Mouse (Mus musculus): ENCODE results near the gene Gm21988.

Gm21988 gene

DNA sequence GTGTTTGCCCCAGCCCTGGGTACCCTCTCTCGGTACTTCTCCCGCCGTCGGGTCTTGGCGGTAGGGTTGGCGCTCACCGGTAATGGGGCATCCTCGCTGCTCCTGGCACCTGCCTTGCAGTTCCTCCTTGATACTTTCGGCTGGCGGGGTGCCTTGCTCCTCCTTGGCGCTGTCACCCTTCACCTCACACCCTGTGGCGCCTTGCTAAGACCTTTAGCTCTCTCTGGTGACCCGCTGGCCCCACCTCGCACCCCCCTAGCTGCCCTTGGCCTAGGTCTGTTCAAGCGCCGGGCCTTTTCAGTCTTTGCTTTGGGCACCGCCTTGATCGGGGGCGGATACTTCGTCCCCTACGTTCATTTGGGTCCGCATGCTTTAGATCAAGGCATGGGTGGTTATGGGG is 24.3 kb downstream of the Gm21988 start:
- DNase-seq: peak; percentile 71

DNA sequence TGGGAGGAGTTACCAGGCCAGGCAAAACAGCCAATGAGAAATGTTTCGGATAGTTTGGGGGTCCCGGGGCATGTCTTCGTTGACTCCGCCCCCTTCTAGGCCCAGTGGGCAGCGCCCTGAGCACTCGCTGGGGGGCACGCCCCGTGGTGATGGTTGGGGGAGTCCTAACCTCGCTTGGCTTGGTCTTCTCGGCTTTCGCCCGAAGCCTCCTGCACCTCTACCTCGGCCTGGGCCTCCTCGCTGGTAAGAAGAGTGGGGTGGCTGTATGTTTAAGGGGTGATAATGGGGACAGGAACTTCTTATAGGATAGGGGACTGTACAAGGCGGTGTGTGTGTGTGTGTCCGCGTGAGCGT is 24.8 kb downstream of the Gm21988 start:
- DNase-seq: no peak

DNA sequence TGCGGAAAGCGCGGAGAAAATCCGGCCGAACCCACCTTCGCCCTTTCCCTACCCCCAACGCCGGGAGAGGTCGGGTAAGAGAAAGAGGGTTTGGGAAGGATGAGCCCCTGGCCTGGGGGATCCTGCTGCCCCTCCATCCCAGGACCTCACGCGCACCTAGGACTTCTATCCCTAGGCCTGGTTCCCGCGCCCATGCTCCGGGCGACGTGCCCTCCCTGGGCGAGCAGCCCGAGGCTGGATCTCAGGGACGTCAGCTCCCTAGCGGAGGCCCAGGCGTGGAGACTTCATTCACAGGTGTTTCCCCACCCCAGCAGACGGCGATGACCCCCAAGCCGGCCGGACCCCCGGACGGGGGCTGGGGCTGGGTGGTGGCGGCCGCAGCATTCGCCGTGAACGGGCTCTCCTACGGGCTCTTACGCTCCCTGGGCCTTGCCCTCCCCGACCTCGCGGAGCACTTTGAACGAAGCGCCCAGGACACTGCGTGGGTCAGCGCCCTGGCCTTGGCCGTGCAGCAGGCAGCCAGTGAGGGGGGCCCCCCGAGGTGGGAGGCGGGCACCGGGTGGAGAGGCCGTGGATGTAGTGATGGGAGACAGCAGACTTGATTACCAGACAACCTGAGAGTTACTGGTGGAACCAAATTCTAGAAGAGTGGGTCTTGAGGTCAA is 25.3 kb downstream of the Gm21988 start:
- peak; percentile 79 for DNase-seq

DNA sequence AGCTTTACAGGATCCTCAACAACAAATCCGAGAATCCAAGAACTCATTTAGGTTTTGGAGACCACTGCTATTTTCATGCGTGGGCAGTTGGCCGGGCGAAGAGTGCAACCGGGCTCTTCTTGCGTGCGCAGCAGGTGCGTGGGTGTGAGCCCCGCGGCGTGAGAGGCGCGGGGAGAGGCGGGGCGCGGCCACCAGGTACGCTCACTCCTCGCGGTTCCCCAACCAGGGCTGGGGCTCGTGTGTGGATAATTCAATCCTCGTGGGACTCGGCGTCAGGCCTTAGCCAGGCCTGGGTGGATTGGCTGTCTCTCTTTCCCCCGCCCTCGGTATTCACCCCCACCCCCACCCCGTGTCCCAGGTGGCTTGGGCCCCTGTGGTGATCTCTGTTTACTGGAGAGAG is 25.9 kb downstream of the Gm21988 start:
- DNase-seq: peak; percentile 83

DNA sequence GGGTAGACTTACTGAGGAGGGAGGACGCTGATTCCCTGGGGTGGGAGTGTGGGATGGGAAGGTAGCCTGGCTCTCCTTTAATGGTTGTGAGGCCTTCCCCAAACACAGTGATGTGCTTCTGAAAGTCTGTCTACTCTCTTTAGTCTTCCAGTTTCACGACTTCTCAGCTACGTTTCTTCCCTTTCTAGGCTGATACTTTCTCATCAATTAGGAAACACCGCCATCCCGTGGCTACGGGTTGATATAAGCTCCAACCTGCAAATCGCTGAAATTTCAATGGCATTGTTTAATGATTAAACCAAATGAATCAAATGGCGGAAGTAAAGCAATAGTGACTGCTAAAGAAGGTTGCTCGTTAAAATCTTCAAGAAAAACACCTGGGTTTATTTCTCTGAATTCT is 26.7 kb downstream of the Gm21988 start:
- DNase-seq: peak; percentile 87

DNA sequence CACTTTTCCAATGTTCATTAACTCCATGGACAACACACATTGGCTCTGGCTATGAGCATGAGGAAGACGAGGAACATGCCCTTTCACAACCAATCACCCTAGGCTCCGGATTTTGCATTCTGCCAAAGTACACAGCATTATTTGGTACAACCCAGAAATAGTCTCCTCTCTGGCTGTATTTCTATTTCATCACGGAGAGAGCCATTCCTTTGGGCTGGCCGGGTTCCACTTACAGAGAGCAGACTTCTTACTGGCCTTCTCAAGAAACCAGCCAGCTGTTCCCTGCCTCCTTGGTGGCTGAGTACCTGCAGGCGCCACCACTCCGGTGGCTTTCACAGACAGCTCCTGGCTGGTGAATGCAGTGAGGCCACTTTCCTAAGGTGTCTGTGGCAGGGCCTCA is 27.2 kb downstream of the Gm21988 start, which contains the start of gene Slc16a11:
Slc16a11 (plus strand) TSS at position 330 of the 400 bp plus-strand sequence.
- DNase-seq: peak; percentile 58

DNA sequence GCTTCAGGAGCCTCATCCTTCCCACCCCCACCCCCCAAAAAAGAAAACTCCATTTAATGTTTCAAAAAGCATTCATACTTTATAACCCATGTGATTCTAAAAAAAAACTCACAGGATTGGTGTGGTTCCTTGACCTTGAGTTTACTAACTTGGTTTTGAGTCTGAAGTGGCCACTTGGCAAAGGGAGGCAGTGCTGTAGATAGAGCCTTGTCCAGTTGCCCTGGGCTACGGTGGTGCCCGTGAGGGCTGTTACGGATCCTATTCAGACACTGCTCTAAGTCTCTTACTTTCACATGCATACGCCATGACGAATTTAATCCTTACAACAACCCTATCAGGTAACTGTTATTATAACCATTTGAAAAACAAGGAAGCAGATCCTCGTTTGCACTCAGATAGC is 27.7 kb downstream of the Gm21988 start:
- DNase-seq: no peak

DNA sequence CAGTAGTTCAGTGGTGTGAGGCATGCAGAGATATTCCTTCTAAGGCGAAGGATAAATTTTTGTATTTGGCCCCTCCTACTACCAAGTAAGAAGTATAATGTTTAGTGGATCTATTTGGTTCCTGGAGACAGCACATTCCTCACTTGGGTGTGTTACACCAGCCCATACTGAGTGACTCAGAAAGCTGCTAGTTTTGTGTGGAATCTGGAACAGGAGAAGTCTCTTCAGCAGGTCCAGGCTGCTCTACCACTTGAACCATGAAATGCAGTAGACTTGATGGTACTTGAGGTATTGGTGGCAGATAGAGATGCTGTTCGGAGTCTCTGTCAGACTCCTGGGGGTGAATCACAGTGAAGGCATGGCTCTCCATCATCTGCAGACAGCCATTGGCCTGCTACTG is 28.9 kb downstream of the Gm21988 start:
- DNase-seq: peak; percentile 21

DNA sequence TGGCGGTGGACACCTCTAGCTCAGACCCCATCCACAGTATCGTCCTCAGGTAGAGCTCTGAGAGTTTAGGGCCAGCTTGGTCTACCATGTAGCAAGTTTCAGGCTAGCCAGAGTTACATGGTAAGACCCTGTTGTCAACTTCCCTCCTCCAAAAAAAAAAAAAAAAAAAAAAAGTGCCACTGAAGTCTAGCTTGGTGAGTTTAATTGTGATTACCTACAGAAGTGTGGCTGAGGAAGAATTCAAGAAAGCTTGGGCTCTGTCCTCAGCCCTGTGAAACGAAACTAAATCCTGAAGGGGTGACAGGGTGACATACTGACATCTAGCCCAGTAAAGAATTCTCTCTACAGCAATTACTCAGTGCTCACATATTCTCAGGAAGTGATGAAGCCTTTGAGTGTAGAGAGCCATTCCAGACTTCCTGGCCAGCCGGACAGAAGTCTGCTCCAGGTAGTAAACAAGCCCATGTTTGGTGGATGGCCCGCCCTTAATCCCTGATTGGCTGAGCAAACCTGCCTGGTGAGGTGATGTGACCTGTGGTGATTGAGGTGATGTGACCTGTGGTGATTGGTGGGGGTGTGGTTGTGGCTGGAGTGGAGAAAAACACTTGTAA is 30.7 kb downstream of the Gm21988 start:
- DNase-seq: no peak

DNA sequence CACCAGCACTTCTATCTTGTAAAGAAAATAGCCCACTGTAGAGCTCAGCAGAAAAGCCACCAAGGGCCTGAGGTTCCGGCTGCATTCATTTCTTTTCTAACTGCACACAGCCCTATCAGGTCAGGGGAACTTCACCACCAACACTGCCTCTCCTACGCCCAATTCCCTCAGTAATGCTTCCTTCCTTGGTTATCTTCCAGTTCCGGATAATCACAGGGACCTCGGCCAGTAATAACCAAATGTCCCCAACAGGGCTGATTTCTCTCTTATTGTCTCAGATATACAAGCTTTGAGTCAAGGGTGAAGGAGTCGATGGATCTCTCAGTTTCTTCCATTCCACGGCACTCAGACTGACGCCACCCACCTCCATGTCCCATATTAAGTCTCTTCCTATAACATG is 32.3 kb downstream of the Gm21988 start:
- no peak for DNase-seq

DNA sequence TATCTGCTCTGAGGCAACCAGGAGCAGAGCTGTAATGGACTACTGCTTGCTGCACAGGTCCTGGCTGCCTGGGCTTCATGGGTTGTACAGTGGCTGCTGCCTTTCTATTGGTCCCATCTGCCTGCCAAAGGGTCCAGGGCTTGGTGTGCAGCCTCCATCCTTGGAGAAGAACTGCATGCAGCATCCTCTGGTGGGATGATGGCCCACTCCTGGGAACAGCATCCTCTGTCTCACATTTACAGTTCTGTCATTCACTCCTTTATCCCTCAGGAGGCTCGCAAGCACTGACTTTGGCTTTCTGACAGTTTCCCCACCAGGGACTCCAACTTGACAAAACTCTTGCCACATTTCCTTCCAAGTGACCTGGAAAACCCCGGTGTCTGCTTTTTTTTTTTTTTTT is 32.8 kb downstream of the Gm21988 start:
- DNase-seq: no peak

DNA sequence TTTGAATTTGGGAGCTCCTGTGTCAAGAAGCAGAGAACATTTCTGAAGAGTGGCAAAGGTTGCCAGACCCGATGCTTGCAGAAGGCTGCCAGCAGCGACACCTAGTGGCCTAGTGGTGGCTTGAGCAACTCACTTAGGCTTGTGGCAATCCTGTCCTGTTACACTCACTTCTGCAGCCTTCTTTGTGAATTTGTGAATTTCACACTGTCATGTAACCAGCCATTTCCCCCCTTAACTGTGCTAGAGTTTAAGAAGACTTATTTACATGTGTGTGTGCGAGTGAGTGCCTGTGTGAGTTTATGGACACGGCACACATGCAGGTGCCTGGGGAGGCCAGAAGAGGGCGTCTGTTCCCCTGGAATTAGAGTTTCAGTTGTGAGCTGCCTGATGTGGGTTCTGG is 37.9 kb downstream of the Gm21988 start:
- peak; percentile 78 for DNase-seq

DNA sequence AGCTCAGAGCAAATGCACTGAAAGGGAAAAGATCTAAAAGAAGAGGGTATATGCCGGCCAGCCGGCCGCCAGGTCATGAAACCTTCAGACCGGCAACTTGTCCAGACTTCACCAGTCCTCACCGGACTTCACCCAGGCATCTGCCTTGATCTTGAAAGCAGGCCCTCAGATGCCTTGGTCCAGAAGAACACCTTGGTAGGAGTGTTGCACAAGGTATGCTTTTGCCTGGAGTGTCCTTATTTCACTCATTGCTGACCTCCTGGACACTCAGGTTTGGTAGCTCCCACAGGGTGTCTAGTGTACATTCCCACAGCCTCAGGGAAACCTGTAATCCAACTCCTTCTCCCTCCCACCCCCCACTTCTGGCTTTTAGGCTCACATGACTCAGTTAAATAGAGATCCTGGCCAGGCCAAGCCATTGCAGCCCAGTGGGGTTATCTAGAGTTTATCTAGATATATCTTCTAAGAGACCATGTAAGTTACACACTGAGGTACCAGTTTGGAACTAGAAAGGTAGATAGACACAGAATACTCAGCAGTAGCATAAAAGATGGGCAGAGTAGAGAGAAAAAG is 39.5 kb downstream of the Gm21988 start:
- no peak for DNase-seq

DNA sequence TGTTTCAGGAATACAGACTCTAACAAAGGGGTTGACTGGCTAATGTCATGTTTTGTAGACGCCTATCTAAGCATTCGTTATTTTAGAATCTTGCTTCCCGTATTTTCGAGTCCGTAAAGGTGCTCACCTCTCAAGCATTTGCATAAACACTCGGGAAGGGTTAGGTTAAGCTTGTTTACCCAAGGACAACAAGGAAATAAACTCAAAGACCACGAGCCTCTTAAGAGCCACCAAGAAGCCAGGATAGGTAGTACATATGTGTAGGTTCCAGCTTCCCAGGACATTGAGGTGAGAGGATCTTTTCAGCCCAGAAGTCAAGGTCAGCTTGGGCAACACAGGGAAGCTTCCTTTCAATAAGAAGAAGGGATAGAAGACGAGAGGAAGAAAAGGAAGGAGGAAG is 40.5 kb downstream of the Gm21988 start:
- DNase-seq: no peak

DNA sequence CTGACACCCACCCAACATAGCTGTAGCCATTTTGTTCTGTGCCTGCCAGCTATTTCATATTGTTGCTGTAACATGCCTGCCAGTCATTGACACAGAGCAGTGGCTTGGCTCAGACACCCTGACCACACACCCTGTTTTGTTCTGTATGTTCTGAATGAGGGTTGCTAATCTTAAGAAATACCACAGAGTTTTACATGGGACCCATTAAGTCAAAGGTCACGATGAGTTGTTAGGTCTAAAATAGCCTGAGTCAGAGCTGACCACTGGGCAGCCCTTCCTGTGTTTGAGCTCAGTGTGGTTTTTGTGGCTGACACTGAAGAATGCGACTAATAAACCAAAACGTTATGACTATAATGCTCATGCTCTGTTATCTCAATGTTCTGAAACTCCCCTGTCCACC is 41.3 kb downstream of the Gm21988 start:
- no peak for DNase-seq

DNA sequence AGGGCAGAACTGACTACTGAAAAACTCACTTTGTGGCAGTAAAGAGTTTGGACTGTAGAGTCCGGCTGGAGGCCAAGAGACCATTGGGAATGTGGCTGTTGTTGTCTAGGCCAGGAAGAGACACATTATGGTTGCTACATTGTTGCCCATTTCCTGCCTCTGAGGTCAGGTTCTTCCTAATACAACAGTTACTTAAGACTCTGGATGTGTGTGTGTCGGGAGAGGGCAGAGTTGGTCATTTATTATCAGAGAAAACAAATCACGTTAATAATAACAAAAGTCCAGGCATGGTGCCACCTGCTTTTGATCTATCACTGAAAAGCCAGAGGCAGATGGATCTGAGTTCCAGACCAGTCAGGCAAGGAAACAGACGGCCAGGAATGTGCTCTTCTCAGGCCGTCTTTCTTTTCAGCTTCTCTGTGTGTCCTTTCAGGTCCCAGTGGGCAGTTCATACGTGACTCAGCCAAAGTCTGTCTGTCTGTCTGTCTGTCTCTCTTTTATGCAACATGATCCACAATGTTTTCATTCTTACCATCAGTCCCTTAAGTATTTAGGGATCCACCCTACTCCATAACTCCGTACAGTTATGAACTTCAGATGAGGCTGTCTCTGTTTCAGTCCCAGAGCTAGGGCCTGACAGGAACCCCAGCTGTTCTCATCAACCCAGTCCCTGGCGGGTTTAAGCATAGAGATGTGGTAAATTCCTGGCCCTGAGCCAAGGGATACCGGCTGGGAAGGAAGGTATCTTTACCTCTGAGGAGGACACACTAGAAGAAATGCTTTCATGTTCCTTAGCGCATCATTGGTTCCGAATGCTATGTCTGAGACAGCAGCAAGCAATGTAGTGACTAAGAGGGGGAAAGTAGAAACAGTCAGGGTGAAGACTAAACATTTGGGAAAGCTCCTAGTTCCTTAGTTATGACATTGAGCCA is 46.0 kb downstream of the Gm21988 start:
- no peak for DNase-seq

DNA sequence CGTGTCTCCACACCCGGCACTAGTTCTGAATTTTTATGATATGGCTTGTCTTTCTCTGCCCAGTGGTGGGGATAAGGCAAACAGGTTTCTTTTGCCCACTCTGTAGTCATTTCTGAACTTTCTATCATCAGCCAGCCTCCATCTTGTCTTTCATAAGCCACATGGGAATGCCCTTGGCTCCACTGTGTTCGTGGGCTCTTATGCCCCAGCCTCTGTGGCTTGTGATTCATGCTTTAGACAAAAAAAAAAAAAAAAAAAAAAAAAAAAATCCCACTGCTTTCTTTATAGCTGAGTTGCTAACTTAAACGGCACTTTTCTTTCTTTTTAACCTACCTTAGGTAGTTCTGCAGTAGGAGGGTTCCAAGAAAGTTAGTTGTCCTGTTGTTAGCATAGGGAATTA is 47.5 kb downstream of the Gm21988 start:
- DNase-seq: no peak

DNA sequence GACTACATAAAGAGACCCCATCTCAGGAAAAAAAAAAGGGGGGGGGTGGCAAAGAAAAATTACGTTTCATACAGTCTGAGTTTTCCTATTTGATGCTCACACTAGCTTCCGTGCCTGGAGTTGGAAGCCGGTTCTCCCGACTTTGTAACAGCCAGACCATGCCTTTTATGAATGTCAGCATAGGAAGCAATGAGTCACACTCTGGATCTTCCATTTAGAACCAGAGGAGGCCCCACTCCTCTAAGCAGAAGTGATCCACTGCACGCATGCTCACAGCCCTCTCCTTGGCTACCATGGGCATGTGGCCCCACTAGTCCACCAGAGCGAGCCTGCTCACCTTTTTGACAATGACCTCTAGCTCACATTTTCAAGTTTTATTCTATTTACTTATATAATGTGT is 48.4 kb downstream of the Gm21988 start:
- DNase-seq: no peak

DNA sequence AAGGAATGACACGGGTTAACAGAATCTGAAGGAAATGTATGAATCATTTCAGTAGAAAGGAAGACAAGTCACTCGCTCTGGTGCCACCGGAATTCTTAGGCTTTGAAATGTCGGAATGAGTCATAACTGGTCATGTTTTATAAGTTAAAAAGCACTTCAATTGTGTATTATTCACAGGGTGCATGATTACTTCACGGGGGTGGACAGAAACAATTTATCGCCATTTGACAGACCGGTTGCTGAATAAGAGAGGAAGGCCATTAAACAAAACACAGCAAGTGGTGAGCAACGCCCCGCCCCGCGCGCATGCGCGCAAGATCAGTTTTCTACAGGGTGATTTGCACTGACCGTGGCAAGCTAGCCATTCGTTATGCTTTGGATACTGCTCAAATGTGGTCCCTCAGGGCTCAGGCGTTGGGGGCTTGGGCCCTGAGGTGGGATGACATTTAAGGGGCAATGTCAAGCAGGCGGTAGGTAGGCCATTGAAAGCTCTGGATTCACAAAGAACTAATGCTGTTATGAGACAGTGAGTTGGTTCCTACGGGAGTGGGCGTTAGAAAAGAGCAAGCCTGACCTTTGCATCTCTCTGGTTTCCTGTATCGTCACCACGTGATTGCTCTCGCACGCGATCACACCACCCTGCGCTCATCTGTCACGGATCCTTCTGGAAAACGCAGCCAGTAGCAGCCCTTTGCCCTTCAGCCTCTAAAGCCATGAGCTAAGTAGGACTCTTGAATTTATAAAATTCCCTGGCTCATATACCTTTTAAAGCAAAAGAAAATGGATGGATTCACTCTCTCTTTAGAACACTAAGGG is 50.1 kb downstream of the Gm21988 start:
- DNase-seq: no peak
